Mouse (Mus musculus) intestine, postnatal 0 days (tissue): ENCODE data around the gene Clrn2. TPM values are rescaled to one million over a fixed set of nuclear protein-coding genes. Genes with fewer than 3 reads are reported as not detected.
A peak's percentile ranks its signal among the peaks of the same experiment; 100 is the strongest.

ENCODE experiments used
- ATAC-seq: fragments of 200-750 bp; cut with Nextera tagmentation; 2 replicates; pipeline ENCODE4 v1.8.0; 2017; ENCODE audit warnings: mild to moderate bottlenecking, moderate TSS enrichment, moderate library complexity
- H3K27ac ChIP-seq: fragments of 300-500 bp; sonication (generic); 2 replicates; pipeline ENCODE4 v1.5.1; 2014; ENCODE audit warnings: mild to moderate bottlenecking, low read depth, low read length, moderate library complexity
- H3K27me3 ChIP-seq: fragments of 300-500 bp; sonication (generic); replicated peaks from 2 replicates; pipeline ENCODE4 v1.6.1; 2014; ENCODE audit warnings: low read length, mixed read lengths; ENCODE audit not compliant: control insufficient read depth, insufficient read depth
- H3K36me3 ChIP-seq: fragments of 300-500 bp; sonication (generic); 2 replicates; pipeline ENCODE4 v1.6.1; 2014; ENCODE audit warnings: mild to moderate bottlenecking, moderate library complexity; ENCODE audit not compliant: control insufficient read depth, insufficient read depth
- H3K4me1 ChIP-seq: fragments of 300-500 bp; sonication (generic); replicated peaks from 2 replicates; pipeline ENCODE4 v1.6.1; 2014; ENCODE audit warnings: antibody characterized with exemption, low read length, mixed read lengths; ENCODE audit not compliant: control insufficient read depth, insufficient read depth
- H3K4me2 ChIP-seq: fragments of 300-500 bp; sonication (generic); replicated peaks from 2 replicates; pipeline ENCODE4 v1.6.1; 2014; ENCODE audit warnings: low read depth, mild to moderate bottlenecking, moderate library complexity
- H3K4me3 ChIP-seq: fragments of 300-500 bp; sonication (generic); 2 replicates; pipeline ENCODE4 v1.5.1; 2014; ENCODE audit warnings: low read depth, low read length
- H3K9ac ChIP-seq: fragments of 300-500 bp; sonication (generic); 2 replicates; pipeline ENCODE4 v1.6.1; 2014; ENCODE audit warnings: mild to moderate bottlenecking, low read depth, low read length
- H3K9me3 ChIP-seq: fragments of 300-500 bp; sonication (generic); 2 replicates; pipeline ENCODE4 v1.6.1; 2016; ENCODE audit warnings: mixed run types; ENCODE audit not compliant: control insufficient read depth
- CTCF ChIP-seq: sonication (generic); IDR thresholded peaks from 2 replicates; pipeline ENCODE4 v1.5.1; 2016; ENCODE audit warnings: low read depth, mild to moderate bottlenecking, control low read depth, antibody characterized with exemption, moderate library complexity
- WGBS: fragments of 180-500 bp; shearing (Covaris S2); extraction: QIAGEN DNeasy Blood & Tissue Kit; methylation state at CpG from one replicate; pipeline ENCODE4 v1.1.7; 2014; 5-methylcytosine and 5-hydroxymethylcytosine counted together
- polyA plus RNA-seq: library from polyadenylated mRNA; unstranded; fragments of >200 nt; fragmentation: Nextera tagmentation; extraction: Ambion mirVana; gene quantifications from 2 replicates; pipeline ENCODE4 v1.2.1, GENCODE M21; 2015

The Clrn2 gene
- not detected in 2 replicates for polyA plus RNA-seq

DNA sequence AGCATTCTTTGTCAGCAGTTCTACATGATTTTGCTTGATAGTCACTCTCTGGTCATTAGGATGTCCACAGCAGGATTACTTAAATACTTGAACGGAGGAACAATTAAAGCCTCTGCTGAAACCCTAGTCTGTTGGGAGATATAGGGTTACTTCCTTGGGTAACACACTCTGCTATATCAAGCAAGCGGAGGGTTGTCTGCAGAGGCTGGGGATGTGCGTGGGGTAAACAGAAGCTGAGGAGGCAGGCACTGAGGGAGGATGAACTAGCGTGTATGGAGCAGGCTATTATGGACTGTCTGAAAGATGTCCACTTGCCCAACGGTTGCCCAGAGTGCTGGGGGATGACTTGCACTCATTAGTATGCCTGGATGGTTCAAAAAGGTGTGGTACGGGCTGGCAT, at the start of gene Clrn2:
Gene Clrn2, plus strand, starts transcription at position 301 of the 400 bp plus-strand sequence.
- Histone ChIP-seq H3K4me2 (no peak within 1 kb of the TSS), H3K4me3 (no peak within 1 kb of the TSS), H3K9ac (no peak within 1 kb of the TSS), H3K4me1 (no peaks in the 10 kb centered on the region), H3K27ac (no peak within 1 kb of the TSS), H3K27me3 (no peaks in the 10 kb centered on the region), H3K9me3 (no peaks in the 10 kb centered on the region), H3K36me3 (no peaks in the 10 kb centered on the region)
- TF ChIP-seq CTCF: no peak
- no peak for ATAC-seq
- WGBS: 72% methylated on average over 6 of the region's 6 CpGs

GRCm38 (mm10) chr5:45406129-45406528, 47.4 kb upstream of the Clrn2 start:
- no peaks in the 10 kb centered on the region for H3K36me3 ChIP-seq
- 73% methylated on average over 2 of the region's 2 CpGs for WGBS

GRCm38 (mm10) chr5:45416478-45416877, 37.1 kb upstream of the Clrn2 start:
- 76% methylated on average over 3 of the region's 3 CpGs for WGBS
- no peak for ATAC-seq
- H3K27ac ChIP-seq: no peak overlapping the region
- H3K9me3 ChIP-seq: no peaks in the 10 kb centered on the region
- no peak overlapping the region for H3K4me3 ChIP-seq
- no peak for TF ChIP-seq CTCF
- H3K9ac ChIP-seq: no peak overlapping the region
- H3K4me2 ChIP-seq: no peak overlapping the region
- H3K4me1 ChIP-seq: no peaks in the 10 kb centered on the region; the same call in 1 of the 2 replicates
- no peaks in the 10 kb centered on the region for H3K27me3 ChIP-seq
- no peaks in the 10 kb centered on the region for H3K36me3 ChIP-seq

More at GRCm38 (mm10) chr5:45406129-45406528, 47.4 kb upstream of the Clrn2 start:
- Histone ChIP-seq H3K9me3 (no peaks in the 10 kb centered on the region), H3K4me2 (no peak overlapping the region), H3K4me1 (no peaks in the 10 kb centered on the region), H3K4me3 (no peak overlapping the region), H3K9ac (no peak overlapping the region), H3K27ac (no peak overlapping the region), H3K27me3 (no peaks in the 10 kb centered on the region)
- no peak for TF ChIP-seq CTCF
- no peak for ATAC-seq

DNA sequence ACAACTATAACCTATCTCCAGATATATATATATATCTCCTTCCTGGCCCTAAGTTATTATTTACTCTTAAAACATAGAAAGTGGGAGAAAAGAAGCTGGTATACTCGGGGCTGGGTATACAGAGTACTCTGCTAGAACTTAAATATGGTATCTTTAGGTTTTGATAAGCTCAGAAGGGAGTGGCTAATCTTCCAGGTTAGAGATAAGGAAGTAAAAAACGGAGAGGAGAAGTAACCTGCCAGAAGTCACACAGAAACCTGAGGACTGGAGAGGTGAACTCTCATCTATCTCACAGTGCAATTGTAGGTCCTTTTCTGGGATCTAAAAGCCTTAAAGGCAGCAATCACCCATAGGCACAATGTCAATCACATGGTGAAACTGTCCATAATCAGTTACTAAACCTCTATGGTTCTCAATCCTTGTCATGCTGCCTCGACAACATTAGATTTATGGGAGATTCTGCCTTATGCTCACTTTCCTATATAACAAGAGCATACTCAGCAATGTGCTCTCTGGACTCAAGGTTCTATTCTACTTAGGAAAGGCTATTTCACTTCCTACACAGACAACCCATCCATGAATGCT, 35.6 kb upstream of the Clrn2 start:
- no peak overlapping the region for H3K4me2 ChIP-seq
- H3K36me3 ChIP-seq: no peaks in the 10 kb centered on the region
- H3K9ac ChIP-seq: no peak overlapping the region
- TF ChIP-seq CTCF: no peak
- WGBS: 40% methylated on average over 3 of the region's 3 CpGs
- no peaks in the 10 kb centered on the region for H3K9me3 ChIP-seq
- H3K4me1 ChIP-seq: no peaks in the 10 kb centered on the region; the same call in 1 of the 2 replicates
- no peaks in the 10 kb centered on the region for H3K27me3 ChIP-seq
- no peak overlapping the region for H3K27ac ChIP-seq
- ATAC-seq: no peak
- H3K4me3 ChIP-seq: no peak overlapping the region

DNA sequence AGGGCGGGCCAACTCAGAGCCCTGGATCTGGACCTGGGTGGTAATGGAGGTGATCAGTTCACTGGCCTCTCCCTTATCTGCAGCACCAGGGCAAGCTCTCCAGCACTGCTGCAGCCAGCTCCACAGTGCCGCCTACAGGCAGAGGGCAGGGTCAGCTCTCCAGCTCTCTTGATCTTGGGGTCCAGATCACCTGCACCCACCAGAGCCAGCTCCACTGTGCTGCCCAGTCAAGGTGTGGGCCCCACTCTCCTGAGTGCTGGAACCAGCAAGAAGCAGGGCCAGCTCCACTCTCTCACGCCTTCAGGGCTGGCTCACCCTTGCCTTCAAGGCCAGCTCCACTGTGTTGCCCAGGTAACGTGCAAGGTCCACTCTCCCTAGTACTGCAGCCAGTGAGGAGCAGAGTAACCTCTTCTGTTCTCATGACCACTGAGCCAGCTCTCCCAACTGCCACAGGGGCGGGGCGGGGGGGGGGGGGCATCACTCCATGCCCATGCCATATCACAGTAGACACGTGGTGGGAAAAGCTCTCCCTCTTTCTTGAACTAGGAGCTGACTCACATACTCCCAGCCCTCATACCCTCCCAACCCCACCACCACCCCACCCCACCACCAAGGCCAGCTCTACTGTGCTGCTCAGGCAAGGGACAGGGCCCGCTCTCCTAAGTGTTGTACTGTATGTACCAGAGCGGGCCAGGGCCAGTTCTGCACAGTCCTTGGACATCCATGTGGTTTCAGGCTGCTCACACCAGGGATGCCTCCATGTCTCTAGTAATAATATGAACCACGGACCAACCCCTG, 33.5 kb upstream of the Clrn2 start:
- ATAC-seq: peak; percentile 97
- no peak overlapping the region for H3K9ac ChIP-seq
- no peaks in the 10 kb centered on the region; the same call in 1 of the 2 replicates for H3K4me1 ChIP-seq
- H3K4me2 ChIP-seq: 0 out of 2 replicates have a peak overlapping the region, but pooled peaks have one; percentile 13
- H3K27me3 ChIP-seq: no peaks in the 10 kb centered on the region
- TF ChIP-seq CTCF: peak; percentile 86
- H3K9me3 ChIP-seq: no peaks in the 10 kb centered on the region
- no peak overlapping the region for H3K4me3 ChIP-seq
- no peaks in the 10 kb centered on the region for H3K36me3 ChIP-seq
- H3K27ac ChIP-seq: peak overlapping the region; percentile 46; the same call in 1 of the 2 replicates
- WGBS: 70% methylated on average over 10 of the region's 10 CpGs
